In the genomic region with DNA sequence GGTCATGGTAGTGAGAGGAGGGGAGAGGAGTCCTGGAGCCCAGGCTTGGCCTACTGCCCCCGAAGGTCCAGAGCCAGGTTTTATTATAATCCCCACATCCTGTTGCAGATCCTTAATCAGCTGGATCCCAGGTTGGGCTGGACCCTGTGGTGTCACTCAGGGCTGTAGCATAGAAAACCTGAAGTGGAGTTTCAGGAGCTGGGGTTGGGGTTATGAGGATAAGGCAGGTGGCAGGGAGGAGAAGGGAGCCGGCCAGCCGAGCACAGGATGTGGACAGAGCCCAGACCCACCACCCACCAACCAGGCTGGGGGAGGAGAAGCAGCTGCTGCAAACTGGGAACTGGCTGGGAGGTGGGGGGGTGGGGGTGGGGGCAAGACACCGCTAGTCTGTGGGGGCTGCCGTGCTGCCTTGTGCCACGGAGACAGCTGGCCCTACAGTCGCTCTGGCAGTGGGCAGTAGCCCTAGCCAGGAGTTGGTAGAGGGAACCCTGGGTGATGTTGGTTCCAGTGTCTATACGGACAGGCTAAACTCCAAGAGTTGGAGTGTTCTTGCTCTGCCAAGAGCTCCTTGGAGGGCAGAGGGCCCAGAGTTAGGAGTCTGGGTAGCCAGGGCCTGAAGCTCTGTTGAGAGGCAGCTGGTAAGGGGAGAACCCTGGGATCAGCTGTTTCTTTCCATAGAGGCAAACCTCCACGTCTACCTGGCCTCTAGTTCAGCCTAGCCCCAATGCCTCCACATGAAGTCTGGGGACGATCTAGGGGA, we compare ENCODE assay signal across 8 mouse cellular contexts.
DNase-seq lines count a peak whose midpoint lies in the region; ATAC-seq and TF ChIP-seq lines count a peak whose summit lies in the region.

No protein-coding gene starts in this region.

- no peak overlapping the region for H3K9ac ChIP-seq in hindbrain, postnatal 0 days (replicated peaks; ENCODE audit: low read length)
- H3K9ac ChIP-seq in liver, embryonic 12.5 days = no peak overlapping the region
- H3K9ac ChIP-seq in neural tube, embryonic 11.5 days (ENCODE audit: low read length) = no peak overlapping the region

- no peak overlapping the region for H3K4me3 ChIP-seq in hindbrain, postnatal 0 days (ENCODE audit: low read length)
- H3K4me3 ChIP-seq in liver, embryonic 12.5 days = no peak overlapping the region
- no peak overlapping the region for H3K4me3 ChIP-seq in neural tube, embryonic 11.5 days (ENCODE audit: low read depth, low read length)

- TF ChIP-seq CTCF in Patski (IDR thresholded peaks at IDR 0.05) = no peak
- TF ChIP-seq CTCF in hindbrain, postnatal 0 days (IDR thresholded peaks at IDR 0.05; ENCODE audit: low read depth) = no peak

- intact Hi-C loops in left cerebral cortex, postnatal 25 days (cut with DNase I) = no loop called here

- peak; percentile 32 for ATAC-seq in Patski
- peak; percentile 86 for ATAC-seq in hindbrain, postnatal 0 days
- ATAC-seq in liver, embryonic 12.5 days = 0 out of 2 replicates have a peak, but pooled peaks have one; percentile 38
- ATAC-seq in neural tube, embryonic 11.5 days (ENCODE audit: insufficient read depth, low FRiP score, low TSS enrichment) = peak; percentile 54

- H3K4me2 ChIP-seq in hindbrain, postnatal 0 days (ENCODE audit: low read depth, low read length) = no peak overlapping the region
- H3K4me2 ChIP-seq in liver, embryonic 12.5 days = no peak overlapping the region
- no peak overlapping the region for H3K4me2 ChIP-seq in neural tube, embryonic 11.5 days (ENCODE audit: low read depth)

- no peaks in the 10 kb centered on the region for H3K9me3 ChIP-seq in hindbrain, postnatal 0 days (ENCODE audit: low read length)
- H3K9me3 ChIP-seq in liver, embryonic 12.5 days (replicated peaks) = no peaks in the 10 kb centered on the region
- H3K9me3 ChIP-seq in neural tube, embryonic 11.5 days (ENCODE audit: control insufficient read depth, low read length) = no peaks in the 10 kb centered on the region

- POLR2A ChIA-PET in Patski (lab: Charles Lee) = interaction anchor here (1.0 to 1.3 kb wide), 2 partner anchors 9 to 95 kb away, joined by 3 to 4 read pairs; no protein-coding TSS in a partner anchor

- H3K4me1 ChIP-seq in hindbrain, postnatal 0 days (ENCODE audit: insufficient read depth, low read length) = 0 out of 2 replicates have a peak, but pooled peaks cover 7% of the 10 kb centered on the region
- H3K4me1 ChIP-seq in liver, embryonic 12.5 days = peaks cover 8% of the 10 kb centered on the region
- H3K4me1 ChIP-seq in neural tube, embryonic 11.5 days (ENCODE audit: control insufficient read depth, insufficient read depth, low read length) = peaks cover 20% of the 10 kb centered on the region

- peak; percentile 54 for DNase-seq in 416B (ENCODE audit: low read depth)
- no peak for DNase-seq in Patski (ENCODE audit: low read depth, low spot score)
- peak; percentile 67 for DNase-seq in gastrocnemius, postnatal 10 days
- DNase-seq in hindbrain, postnatal 0 days (ENCODE audit: low spot score) = peak; percentile 89
- peak; percentile 76 for DNase-seq in neural tube, embryonic 11.5 days (ENCODE audit: low spot score)
- no peak for DNase-seq in B cell, adult 2 months
- no peak for DNase-seq in left cerebral cortex, postnatal 25 days (ENCODE audit: low spot score in 2 of 2)

- CTCF ChIA-PET in Patski (lab: Charles Lee) = interaction anchor here (1.7 kb wide), 1 partner anchor 10 kb away, joined by 8 read pairs; no protein-coding TSS in a partner anchor

- no peaks in the 10 kb centered on the region for H3K27me3 ChIP-seq in Patski
- H3K27me3 ChIP-seq in hindbrain, postnatal 0 days (ENCODE audit: insufficient read depth, low read length) = peaks cover 9% of the 10 kb centered on the region
- H3K27me3 ChIP-seq in liver, embryonic 12.5 days (replicated peaks) = peaks cover 44% of the 10 kb centered on the region
- H3K27me3 ChIP-seq in neural tube, embryonic 11.5 days (ENCODE audit: control insufficient read depth, insufficient read depth, low read length) = peaks cover 13% of the 10 kb centered on the region; the same call in 1 of the 2 replicates

- 35% methylated on average over 10 of the region's 10 CpGs for WGBS in hindbrain, postnatal 0 days
- WGBS in liver, embryonic 12.5 days (ENCODE audit: insufficient replicate concordance) = 44% methylated on average over 10 of the region's 10 CpGs
- WGBS in neural tube, embryonic 11.5 days = 52% methylated on average over 10 of the region's 10 CpGs

- peak overlapping the region; percentile 41; the same call in 1 of the 2 replicates for H3K27ac ChIP-seq in hindbrain, postnatal 0 days
- no peak overlapping the region for H3K27ac ChIP-seq in liver, embryonic 12.5 days
- H3K27ac ChIP-seq in neural tube, embryonic 11.5 days (ENCODE audit: low read depth, low read length) = no peak overlapping the region

- no peaks in the 10 kb centered on the region for H3K36me3 ChIP-seq in hindbrain, postnatal 0 days (ENCODE audit: insufficient read depth, low read length)
- no peaks in the 10 kb centered on the region for H3K36me3 ChIP-seq in liver, embryonic 12.5 days
- H3K36me3 ChIP-seq in neural tube, embryonic 11.5 days (ENCODE audit: control insufficient read depth, insufficient read depth, low read length) = no peaks in the 10 kb centered on the region

- in situ Hi-C loops in Patski (cut with MboI; ENCODE audit: low pct_unique_long_range_greater_than_20kb) = loop anchor here (5.0 kb wide), 2 partner anchors 113 to 127 kb away; partner anchors contain the start of gene Casz1

Comparison
In these comparisons a context has a peak if more than half of its experiments do, and no peak if none do; other contexts are left out.
1. DNase-seq: peak in 416B (single experiment), gastrocnemius, postnatal 10 days (single experiment), hindbrain, postnatal 0 days (single experiment) and neural tube, embryonic 11.5 days (single experiment); none in Patski (single experiment), B cell, adult 2 months (0 of 2) and left cerebral cortex, postnatal 25 days (0 of 2).
2. ATAC-seq: peak in every context shown above with its lines; median percentile 86 in hindbrain, postnatal 0 days; 54 in neural tube, embryonic 11.5 days; 38 in liver, embryonic 12.5 days; 32 in Patski.